Mouse (Mus musculus) heart, postnatal 0 days (tissue): Measurements from ENCODE around the gene Gatad2a. TPM values are rescaled to one million over a fixed set of nuclear protein-coding genes. Genes with fewer than 3 reads are reported as not detected.
A peak's percentile ranks its signal among the peaks of the same experiment; 100 is the strongest.

Experiments
- ATAC-seq: fragments of 200-750 bp; cut with Nextera tagmentation; 2 replicates; pipeline ENCODE4 v1.8.0; 2017; ENCODE audit warnings: low read depth, moderate number of reproducible peaks, moderate library complexity; ENCODE audit not compliant: insufficient read depth
- DNase-seq: peaks from one replicate; pipeline ENCODE4 v3.0.0-alpha.2; 2016; ENCODE audit warnings: low spot score
- H3K27ac ChIP-seq: fragments of 300-500 bp; sonication (generic); 2 replicates; pipeline ENCODE4 v1.5.1; 2014; ENCODE audit warnings: low read depth, mild to moderate bottlenecking
- H3K27me3 ChIP-seq: fragments of 300-500 bp; sonication (generic); 2 replicates; pipeline ENCODE4 v1.6.1; 2014; ENCODE audit warnings: low read length, mixed read lengths; ENCODE audit not compliant: control insufficient read depth, insufficient read depth
- H3K36me3 ChIP-seq: fragments of 300-500 bp; sonication (generic); replicated peaks from 2 replicates; pipeline ENCODE4 v1.6.1; 2014; ENCODE audit warnings: low read length, mixed read lengths; ENCODE audit not compliant: control insufficient read depth, insufficient read depth
- H3K4me1 ChIP-seq: fragments of 300-500 bp; sonication (generic); 2 replicates; pipeline ENCODE4 v1.6.1; 2014; ENCODE audit warnings: antibody characterized with exemption; ENCODE audit not compliant: control insufficient read depth, insufficient read depth
- H3K4me2 ChIP-seq: fragments of 300-500 bp; sonication (generic); 2 replicates; pipeline ENCODE4 v1.6.1; 2014; ENCODE audit warnings: low read depth, mild to moderate bottlenecking, low read length, moderate library complexity
- H3K4me3 ChIP-seq: fragments of 300-500 bp; sonication (generic); 2 replicates; pipeline ENCODE4 v1.5.1; 2014; ENCODE audit warnings: low read depth, low read length
- H3K9ac ChIP-seq: fragments of 300-500 bp; sonication (generic); replicated peaks from 2 replicates; pipeline ENCODE4 v1.6.1; 2014; ENCODE audit warnings: low read depth, low read length, mixed read lengths
- H3K9me3 ChIP-seq: fragments of 300-500 bp; sonication (generic); replicated peaks from 2 replicates; pipeline ENCODE4 v1.6.1; 2016; ENCODE audit warnings: low read length; ENCODE audit not compliant: control insufficient read depth
- CTCF ChIP-seq: IDR thresholded peaks from 2 replicates; pipeline ENCODE4 v1.5.1; 2016; ENCODE audit warnings: antibody characterized with exemption, control low read depth, low read depth
- EP300 ChIP-seq: IDR thresholded peaks from 2 replicates; pipeline ENCODE4 v1.6.1; 2016; ENCODE audit warnings: antibody characterized with exemption, low read depth
- WGBS: fragments of 180-500 bp; shearing (Covaris S2); extraction: QIAGEN DNeasy Blood & Tissue Kit; methylation state at CpG from one replicate; pipeline ENCODE4 v1.1.7; 2014; 5-methylcytosine and 5-hydroxymethylcytosine counted together
- polyA plus RNA-seq: library from polyadenylated mRNA; unstranded; fragments of >200 nt; fragmentation: Nextera tagmentation; extraction: Ambion mirVana; gene quantifications from 2 replicates; pipeline ENCODE4 v1.2.1, GENCODE M21; 2015
- total RNA-seq: library from RNA; depleted of rRNA; stranded (reverse); fragments of >200 nt; gene quantifications from 2 replicates; pipeline ENCODE4 v1.2.3, GENCODE M21; 2014; ENCODE audit warnings: low replicate concordance; rRNA removed

Gene Gatad2a
- total RNA-seq (26.9 and 58.8 TPM in 2 replicates), polyA plus RNA-seq (17.0 and 18.9 TPM in 2 replicates)

- peak; percentile 98 for DNase-seq
- Histone ChIP-seq H3K4me3 (peak within 1 kb of the TSS; percentile 87), H3K4me2 (peak within 1 kb of the TSS; percentile 77), H3K4me1 (peaks cover 12% of the 10 kb centered on the region; the same call in 1 of the 2 replicates), H3K27ac (peak within 1 kb of the TSS; percentile 95), H3K9ac (peak within 1 kb of the TSS; percentile 86), H3K36me3 (no peaks in the 10 kb centered on the region), H3K27me3 (no peaks in the 10 kb centered on the region), H3K9me3 (no peaks in the 10 kb centered on the region)
- TF ChIP-seq EP300 (peak; percentile 60), CTCF (no peak; the same call in 1 of the 2 replicates)
- under 1% methylated on average over 67 of the region's 87 CpGs for WGBS
- ATAC-seq: peak; percentile 98
Measured at GRCm38 (mm10) chr8:69995776-69996588, at the start of gene Gatad2a. Gene Gatad2a (minus strand): TSS chr8:69996384.

- WGBS: 87% methylated on average over 5 of the region's 5 CpGs
- no peak overlapping the region for H3K4me3 ChIP-seq
Measured at GRCm38 (mm10) chr8:70043996-70044395, 47.8 kb upstream of the Gatad2a start.

GRCm38 (mm10) chr8:70042583-70043455 lies 46.6 kb upstream of the Gatad2a start, which contains the start of the genes Mau2 and Sugp1:
Gene Mau2 (minus strand): TSS chr8:70042734.
Gene Sugp1 (plus strand): TSS chr8:70042813.
- Histone ChIP-seq H3K9me3 (no peaks in the 10 kb centered on the region), H3K4me2 (peak within 1 kb of the TSS; percentile 98), H3K27me3 (no peaks in the 10 kb centered on the region), H3K27ac (peak within 1 kb of the TSS; percentile 69), H3K36me3 (no peaks in the 10 kb centered on the region), H3K4me3 (peak within 1 kb of the TSS; percentile 92), H3K4me1 (peaks cover 22% of the 10 kb centered on the region), H3K9ac (peak within 1 kb of the TSS; percentile 96)
- ATAC-seq: peak; percentile 96
- DNase-seq: peak; percentile 94
- under 1% methylated on average over 65 of the region's 65 CpGs for WGBS
- TF ChIP-seq EP300: peak; percentile 64; the same call in 1 of the 2 replicates
- TF ChIP-seq CTCF: no peak

More at GRCm38 (mm10) chr8:70043996-70044395, 47.8 kb upstream of the Gatad2a start:
- Histone ChIP-seq H3K9me3 (no peaks in the 10 kb centered on the region), H3K4me1 (peaks cover 22% of the 10 kb centered on the region), H3K36me3 (peaks cover 7% of the 10 kb centered on the region), H3K27me3 (no peaks in the 10 kb centered on the region), H3K4me2 (no peak overlapping the region), H3K9ac (no peak overlapping the region), H3K27ac (no peak overlapping the region)
- DNase-seq (no peak), ATAC-seq (no peak)
- TF ChIP-seq EP300 (no peak), CTCF (no peak)

GRCm38 (mm10) chr8:70041885-70042546 lies 45.8 kb upstream of the Gatad2a start:
- Histone ChIP-seq H3K9ac (peak overlapping the region; percentile 96), H3K27ac (peak overlapping the region; percentile 69), H3K27me3 (no peaks in the 10 kb centered on the region), H3K4me3 (peak overlapping the region; percentile 92), H3K36me3 (no peaks in the 10 kb centered on the region), H3K4me1 (peaks cover 22% of the 10 kb centered on the region), H3K4me2 (peak overlapping the region; percentile 98), H3K9me3 (no peaks in the 10 kb centered on the region)
- peak; percentile 21; the same call in 1 of the 2 replicates for ATAC-seq
- WGBS: 2% methylated on average over 47 of the region's 47 CpGs
- DNase-seq: no peak
- TF ChIP-seq CTCF (no peak), EP300 (no peak)
